Comparison of ENCODE assay signal across 23 mouse cellular contexts in genomic region chr6:115978596-115978995, GRCm38 (mm10). TPM values are rescaled to one million over a fixed set of nuclear protein-coding genes. Genes with fewer than 3 reads are reported as not detected.
DNase-seq lines count a peak whose midpoint lies in the region; TF ChIP-seq lines count a peak whose summit lies in the region.
"Had no signal": no experiment of that assay in that cellular context is flagged by ENCODE, and none has a peak within 500 bp of the region (broad histone marks: within the 10 kb centered on the region; RNA-seq: fewer than 3 reads in every experiment).

No protein-coding gene starts in this region.

- TF ChIP-seq CTCF in left cerebral cortex, adult 2 months (IDR thresholded peaks at IDR 0.05) = peak; percentile 38

- H3K4me3 ChIP-seq in left cerebral cortex, adult 2 months = no peak overlapping the region
- H3K4me3 ChIP-seq: hindbrain, embryonic 15.5 days; kidney, embryonic 15.5 days; limb, embryonic 13.5 days; lung, embryonic 15.5 days; neural tube, embryonic 13.5 days had no signal

- no peak overlapping the region for H3K27ac ChIP-seq in left cerebral cortex, adult 2 months
- H3K27ac ChIP-seq: hindbrain, embryonic 15.5 days; kidney, embryonic 15.5 days; limb, embryonic 13.5 days; lung, embryonic 15.5 days; neural tube, embryonic 13.5 days had no signal

- intact Hi-C loops in left cerebral cortex, adult 2 months (cut with DNase I) = no loop called here

- DNase-seq in adrenal gland, postnatal 14 days = peak; percentile 69
- no peak for DNase-seq in adrenal gland, postnatal 25 days
- no peak for DNase-seq in left cerebral cortex, adult 2 months (ENCODE audit: extremely low spot score in 1 of 2, low spot score in 2 of 2)
- no peak for DNase-seq in left cerebral cortex, adult 18-20 months (ENCODE audit: low spot score in 2 of 2)
- peak; percentile 74 for DNase-seq in thymus, postnatal 4 days
- DNase-seq in thymus, postnatal 0 days (ENCODE audit: low spot score) = no peak
- peak; percentile 70 for DNase-seq in testis, postnatal 10 days (ENCODE audit: low spot score)
- DNase-seq in embryo, embryonic 9.5 days (ENCODE audit: extremely low spot score) = no peak
- DNase-seq: cerebellum, adult 8-10 months; embryo, embryonic 11 days; heart, adult 18-20 months; heart, postnatal 10 days had no signal

RNA-seq across cellular contexts. Expression of gene Plxnd1, which starts 16.2 kb away (rescaled TPM):
- 154 and 173 TPM in 2 replicates for total RNA-seq in adrenal gland, postnatal 14 days (2021)
- total RNA-seq in adrenal gland, postnatal 25 days (2021) = 170 and 214 TPM in 2 replicates
- total RNA-seq in left cerebral cortex, adult 2 months (2021) = 100 to 1,000 TPM; 127 to 131 TPM
- 100 to 1,000 TPM; 103 to 123 TPM for total RNA-seq in left cerebral cortex, adult 18-20 months (2021)
- 45.4 and 47.4 TPM in 2 replicates for polyA plus RNA-seq in thymus, postnatal 0 days (2015; fragmentation: Nextera tagmentation; extraction: Ambion mirVana)

RNA-seq across cellular contexts. Expression of gene H1foo, which starts 33.9 kb away (rescaled TPM):
- total RNA-seq in adrenal gland, postnatal 14 days (2021) = not detected in 2 replicates
- total RNA-seq in adrenal gland, postnatal 25 days (2021) = not detected in 2 replicates
- total RNA-seq in left cerebral cortex, adult 2 months (2021) = not detected
- total RNA-seq in left cerebral cortex, adult 18-20 months (2021) = not detected
- 0.23 and 0.28 TPM in 2 replicates for polyA plus RNA-seq in thymus, postnatal 0 days (2015; fragmentation: Nextera tagmentation; extraction: Ambion mirVana)
- total RNA-seq: gastrocnemius, adult 18-20 months; heart, adult 18-20 months; heart, postnatal 10 days; layer of hippocampus, adult 18-20 months; megakaryocyte, adult 5-6 weeks had no signal
- polyA plus RNA-seq: forebrain, embryonic 14.5 days; hindbrain, embryonic 15.5 days; kidney, embryonic 15.5 days; limb, embryonic 13.5 days; lung, embryonic 15.5 days; neural tube, embryonic 13.5 days; small intestine, adult 2 months; stomach, embryonic 14.5 days had no signal

RNA-seq across cellular contexts. Expression of gene Rho, which starts 47.0 kb away (rescaled TPM):
- total RNA-seq in adrenal gland, postnatal 14 days (2021) = 0.56 and 0.74 TPM in 2 replicates
- 0.94 and 1.9 TPM in 2 replicates for total RNA-seq in adrenal gland, postnatal 25 days (2021)
- total RNA-seq in left cerebral cortex, adult 2 months (2021) = under 1 TPM; 0.56 to 0.79 TPM
- under 1 TPM; 0.63 to 0.70 TPM for total RNA-seq in left cerebral cortex, adult 18-20 months (2021)
- 0.10 TPM in 1 of 2 replicates, not detected in the other for polyA plus RNA-seq in thymus, postnatal 0 days (2015; fragmentation: Nextera tagmentation; extraction: Ambion mirVana)
- total RNA-seq: heart, adult 18-20 months had no signal

Comparison
In these comparisons a context has a peak if more than half of its experiments do, and no peak if none do; other contexts are left out.
1. DNase-seq: peak in adrenal gland, postnatal 14 days (single experiment), thymus, postnatal 4 days (single experiment) and testis, postnatal 10 days (single experiment); none in adrenal gland, postnatal 25 days (single experiment), left cerebral cortex, adult 2 months (0 of 2), left cerebral cortex, adult 18-20 months (0 of 2), thymus, postnatal 0 days (single experiment) and embryo, embryonic 9.5 days (single experiment).